Mouse (Mus musculus) monocyte, adult 2 months (primary cell): ENCODE results near the gene Sept8.

Experiments used
- DNase-seq, 2 experiments: peaks; one replicate each; pipeline ENCODE4 v3.0.0; 2022; ENCODE audit warnings: low spot score in 2 of 2, low read depth in 1 of 2

The Sept8 gene

GRCm38 (mm10) chr11:53519207-53520121 lies at the start of gene Sept8:
TSS of gene Sept8 (plus strand) at chr11:53519257.
- DNase-seq = peak in 1 of 2 experiments; percentile 5

- DNase-seq = no peak
Measured at GRCm38 (mm10) chr11:53469294-53469967, 49.6 kb upstream of the Sept8 start.

GRCm38 (mm10) chr11:53469968-53470695 lies 48.9 kb upstream of the Sept8 start, which contains the start of gene Gm9837:
TSS of gene Gm9837 (minus strand) at chr11:53470479.
- DNase-seq = peak; percentile 41 to 66

DNA sequence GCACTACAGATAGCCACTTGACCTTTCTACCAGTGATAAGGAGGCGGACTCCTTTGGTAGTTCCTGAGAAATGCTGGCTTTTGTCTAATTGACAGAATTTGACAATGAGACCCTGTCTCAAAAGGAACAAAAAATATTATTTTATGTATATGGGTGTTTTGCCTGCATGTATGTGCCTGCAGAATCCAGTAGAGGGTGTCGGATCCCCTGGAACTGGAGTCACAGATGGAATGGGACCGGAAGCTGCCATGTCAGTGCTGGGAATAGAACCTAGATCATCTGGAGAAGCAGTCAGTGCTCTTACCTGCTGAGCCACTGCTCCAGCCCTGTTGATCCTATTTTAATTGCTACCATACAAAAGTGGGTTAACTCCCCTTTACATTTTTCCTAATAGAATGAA lies 46.3 kb upstream of the Sept8 start:
- DNase-seq = no peak

GRCm38 (mm10) chr11:53475620-53476019 lies 43.4 kb upstream of the Sept8 start:
- no peak for DNase-seq

DNA sequence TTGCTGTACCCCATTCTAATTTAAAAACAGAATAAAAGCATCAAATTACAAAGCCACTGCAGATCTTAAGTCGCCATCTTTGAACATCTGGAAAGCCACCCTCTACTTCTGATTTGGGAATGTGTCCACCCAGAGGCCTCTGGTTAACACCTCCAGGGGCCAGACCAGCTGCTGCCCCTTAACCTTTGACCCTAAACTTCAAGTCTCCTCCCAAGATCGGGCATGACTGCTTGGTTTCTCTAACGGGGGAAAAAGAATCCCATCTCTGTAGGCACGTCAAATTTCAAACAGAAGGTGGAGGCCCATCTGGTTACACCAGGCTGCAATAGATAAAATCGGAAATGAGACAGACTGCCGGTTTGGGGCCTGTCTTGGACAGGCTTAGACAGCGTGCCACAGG lies 41.2 kb upstream of the Sept8 start:
- DNase-seq = no peak

DNA sequence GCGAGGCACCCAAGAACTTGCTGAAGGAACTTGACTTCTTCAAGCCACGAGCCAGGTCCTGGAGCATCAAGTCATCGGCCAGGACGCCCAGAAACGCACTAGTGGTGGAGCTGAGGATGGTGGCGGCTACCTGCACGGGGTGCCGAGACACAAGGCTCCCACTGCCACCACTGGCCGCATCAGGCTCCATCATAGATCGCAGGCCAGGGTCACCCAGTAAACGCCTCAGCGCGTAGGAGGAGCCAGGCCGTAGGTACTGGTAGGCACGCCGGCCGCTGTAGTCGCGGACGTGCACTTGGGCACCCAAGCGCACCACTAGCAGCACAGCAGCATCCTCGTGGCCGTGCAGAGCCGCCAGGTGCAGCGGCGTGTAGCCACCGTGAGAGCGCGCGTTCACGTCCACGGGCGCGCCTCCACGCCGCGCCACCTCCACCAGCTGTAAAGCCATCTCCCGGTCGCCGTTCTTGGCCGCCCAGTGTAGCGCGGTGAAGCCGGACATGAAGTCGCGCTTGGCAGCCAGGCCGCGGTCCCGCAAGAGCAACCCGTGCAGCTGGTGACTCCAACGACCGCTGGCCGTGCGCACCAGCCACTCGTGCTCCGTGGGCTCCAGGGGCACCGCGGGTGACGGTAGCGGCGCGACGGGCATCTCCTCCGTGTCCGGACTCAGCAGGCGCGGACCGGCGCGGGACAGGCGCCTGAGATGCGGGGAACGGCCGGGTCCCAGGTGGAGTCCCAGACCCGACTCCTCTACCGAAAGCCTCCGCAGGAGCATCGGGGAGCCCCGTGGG lies 40.5 kb upstream of the Sept8 start:
- DNase-seq = no peak

GRCm38 (mm10) chr11:53479171-53479782 lies 39.8 kb upstream of the Sept8 start:
- no peak for DNase-seq

DNA sequence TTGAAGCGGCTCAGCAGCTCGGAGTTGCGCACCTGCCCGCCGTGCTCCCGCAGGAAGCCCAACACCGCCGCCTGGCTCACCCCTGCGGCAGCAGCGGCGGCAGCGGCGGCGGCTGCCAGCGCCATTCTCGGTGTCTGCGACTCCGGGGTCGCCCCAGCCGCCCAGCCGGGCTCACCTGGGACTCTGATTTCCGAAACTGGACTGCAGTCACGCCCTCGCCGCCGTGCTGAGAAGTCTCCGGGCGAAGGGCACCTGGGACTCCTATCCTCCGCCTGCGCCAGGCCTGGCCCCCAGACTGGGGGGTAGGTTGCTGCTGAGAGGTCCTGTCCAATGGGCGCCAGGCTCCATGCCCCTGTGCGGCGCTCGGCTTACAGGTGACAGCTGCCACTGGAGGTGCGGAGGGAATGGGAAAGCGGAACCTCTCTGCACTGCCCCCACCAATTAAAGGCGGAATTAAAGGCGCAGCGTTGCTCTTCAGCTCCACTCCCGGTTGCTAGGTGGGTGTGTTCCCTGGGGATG lies 39.2 kb upstream of the Sept8 start, which contains the start of the genes Gm9945 and Sowaha:
TSS of gene Gm9945 (plus strand) at position 384 of the 519 bp plus-strand sequence.
TSS of gene Sowaha (minus strand) at position 492 of the 519 bp plus-strand sequence.
- no peak for DNase-seq

DNA sequence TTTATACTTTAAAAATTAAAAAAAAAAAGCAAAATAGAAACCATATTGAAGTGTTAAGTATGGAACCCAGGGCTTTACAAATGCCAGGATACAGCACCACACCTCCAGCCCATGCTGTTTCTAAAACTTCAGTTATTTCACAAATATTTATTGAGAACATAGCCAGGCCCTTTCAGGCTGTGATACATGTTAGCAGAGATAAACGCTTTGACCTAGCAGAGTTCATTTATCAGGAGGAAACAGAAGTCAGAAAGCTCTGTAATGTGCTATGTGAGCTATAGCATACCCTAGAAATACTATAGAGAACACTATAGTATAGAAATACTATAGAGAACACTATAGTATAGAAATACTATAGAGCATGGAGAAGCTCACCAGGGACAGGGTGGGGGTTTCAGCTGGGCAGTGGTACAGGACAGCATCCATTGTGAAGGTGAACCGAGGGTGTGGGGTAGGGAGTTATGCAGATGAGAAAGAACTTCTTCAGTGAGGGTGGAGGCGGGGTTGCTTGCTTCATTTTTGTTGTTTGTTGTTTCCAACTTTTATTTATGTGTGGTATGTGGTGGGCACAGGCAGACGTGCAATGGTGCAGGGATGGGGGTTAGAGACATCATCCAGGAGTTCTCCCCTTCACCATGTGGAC lies 37.8 kb upstream of the Sept8 start:
- DNase-seq = no peak

GRCm38 (mm10) chr11:53483159-53483891 lies 35.7 kb upstream of the Sept8 start:
- DNase-seq = no peak

- DNase-seq = no peak
Measured at GRCm38 (mm10) chr11:53485719-53486118, 33.3 kb upstream of the Sept8 start.

DNA sequence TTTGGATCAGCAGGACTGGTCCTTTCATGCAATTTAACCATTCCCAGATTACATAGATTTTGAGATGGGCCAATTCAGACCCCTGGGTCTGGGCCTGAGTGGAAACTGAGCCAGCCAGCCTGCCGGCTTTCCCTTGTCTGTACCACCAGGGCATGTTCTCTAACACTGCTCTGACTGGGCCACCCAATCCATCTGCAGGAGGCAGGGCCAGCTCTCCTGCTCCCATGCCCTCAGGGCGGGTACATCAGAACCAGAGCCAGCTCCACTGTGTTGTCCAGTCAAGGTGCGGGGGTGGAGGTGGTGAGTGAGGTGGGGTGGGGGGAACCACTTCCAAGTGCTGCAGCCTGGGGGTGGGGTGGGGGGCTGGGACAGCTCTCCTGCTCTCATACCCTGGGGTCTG lies 32.7 kb upstream of the Sept8 start:
- no peak for DNase-seq

DNA sequence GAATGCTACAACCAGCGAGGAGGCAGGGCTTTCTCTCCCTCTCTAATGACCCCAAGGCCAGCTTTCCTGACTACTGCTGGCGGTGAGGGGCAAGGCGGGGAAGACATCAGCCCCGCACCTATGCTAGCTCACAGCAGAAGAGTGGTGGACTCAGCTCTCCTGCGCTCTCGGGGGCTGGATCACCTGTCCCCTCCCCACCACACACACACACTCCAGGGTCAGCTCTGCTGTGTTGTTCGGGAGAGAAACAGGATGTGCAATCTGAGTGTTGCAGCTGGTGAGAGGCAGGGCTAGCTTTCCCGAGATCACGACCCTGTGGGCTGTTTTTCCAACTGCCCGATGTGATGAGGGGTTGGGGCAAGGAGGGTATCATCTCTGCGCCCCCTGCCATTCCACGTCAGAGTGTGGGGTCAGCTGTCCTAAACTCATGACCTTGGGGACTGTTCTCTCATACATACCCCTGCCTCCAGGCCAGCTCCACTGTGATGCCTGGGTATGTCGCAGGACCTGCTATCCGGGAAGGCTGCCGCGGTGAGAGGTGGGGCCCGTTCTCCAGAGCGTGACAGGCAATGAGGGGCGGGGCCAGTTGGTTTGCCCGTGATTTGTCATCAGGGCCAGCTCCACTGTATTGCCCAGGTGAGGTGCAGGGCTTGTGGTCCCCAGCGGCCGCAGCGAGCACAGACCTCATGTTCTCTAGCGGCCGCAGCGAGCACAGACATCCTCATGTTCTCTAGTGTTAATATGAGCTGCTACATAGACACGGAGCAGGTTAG lies 32.0 kb upstream of the Sept8 start:
- no peak for DNase-seq

GRCm38 (mm10) chr11:53489007-53489406 lies 30.1 kb upstream of the Sept8 start:
- DNase-seq = no peak

GRCm38 (mm10) chr11:53489421-53489820 lies 29.6 kb upstream of the Sept8 start:
- no peak for DNase-seq

- no peak for DNase-seq
Measured at GRCm38 (mm10) chr11:53491954-53492401, 27.1 kb upstream of the Sept8 start.
